Mouse (Mus musculus) CD8-positive naive resting alpha-beta T cell, adult 2 months (primary cell): ENCODE measurements at regions not wholly inside any gene's neighbourhood (a gene's known extent, or its start where the extent isn't known, plus 50 kb on each side); places are given as distances from the start of the nearest gene placed in this dataset.

ENCODE experiments used
- DNase-seq, 2 experiments: peaks; one replicate each; pipeline ENCODE4 v3.0.0; 2022; ENCODE audit warnings: low read depth in 2 of 2, low spot score in 2 of 2

GRCm38 (mm10) chr2:168338819-168339218 is 57.3 kb upstream of the Kcng1 start:
- no peak for DNase-seq

GRCm38 (mm10) chr2:168338382-168338781 is 56.8 kb upstream of the Kcng1 start:
- DNase-seq = no peak

GRCm38 (mm10) chr2:168337611-168338010 is 56.1 kb upstream of the Kcng1 start:
- DNase-seq = no peak

GRCm38 (mm10) chr2:168335739-168336385 is 54.3 kb upstream of the Kcng1 start:
- DNase-seq = no peak

- no peak for DNase-seq
Observed at GRCm38 (mm10) chr2:168334241-168334588, 52.7 kb upstream of the Kcng1 start.

GRCm38 (mm10) chr2:168333552-168334240 is 52.2 kb upstream of the Kcng1 start:
- DNase-seq = no peak

GRCm38 (mm10) chr2:168332972-168333371 is 51.4 kb upstream of the Kcng1 start:
- no peak for DNase-seq
